Mouse (Mus musculus) CD4-positive, CD25-positive, alpha-beta regulatory T cell, adult 9 weeks (primary cell): Measurements from ENCODE around the gene Ccdc125. TPM values are rescaled to one million over a fixed set of nuclear protein-coding genes. Genes with fewer than 3 reads are reported as not detected.

Experiments
- polyA plus RNA-seq: library from polyadenylated mRNA; unstranded; fragments of 100-300 nt; shearing (Covaris generic); gene quantifications from one replicate; pipeline ENCODE4 v1.2.1, GENCODE M21; 2017

Ccdc125 gene
- 27.6 TPM for polyA plus RNA-seq

GRCm38 (mm10) chr13:100669291-100670022, at the start of gene Ccdc125:
TSS of gene Ccdc125 (plus strand) at chr13:100669717.

GRCm38 (mm10) chr13:100650550-100651438, 18.7 kb upstream of the Ccdc125 start, which contains the start of the genes Ak6 and Rad17:
TSS of gene Ak6 (plus strand) at chr13:100650979.
TSS of gene Rad17 (minus strand) at chr13:100651051.

GRCm38 (mm10) chr13:100651439-100652186, 17.9 kb upstream of the Ccdc125 start, which contains the start of gene Taf9:
TSS of gene Taf9 (plus strand) at chr13:100651579.

GRCm38 (mm10) chr13:100730861-100731176, 61.3 kb downstream of the Ccdc125 start, which contains the start of gene Cdk7:
TSS of gene Cdk7 (minus strand) at chr13:100730939.

GRCm38 (mm10) chr13:100744036-100744744, 74.7 kb downstream of the Ccdc125 start, which contains the start of gene Mrps36:
TSS of gene Mrps36 (minus strand) at chr13:100744659.

Other genes starting within 250 kb of the Ccdc125 start
- not detected for gene Naip1, start 216.8 kb upstream of the Ccdc125 start, polyA plus RNA-seq
- gene Gtf2h2, start 177.1 kb upstream of the Ccdc125 start, polyA plus RNA-seq, result 55.9 TPM
- 0.79 TPM for gene Ocln, start 117.0 kb upstream of the Ccdc125 start, polyA plus RNA-seq
- 7.0 TPM for gene Marveld2, start 52.7 kb upstream of the Ccdc125 start, polyA plus RNA-seq
- 167 TPM for gene Ak6, start 18.7 kb upstream of the Ccdc125 start, polyA plus RNA-seq
- 30.2 TPM for gene Rad17, start 18.7 kb upstream of the Ccdc125 start, polyA plus RNA-seq
- 5.1 TPM for gene Taf9, start 18.1 kb upstream of the Ccdc125 start, polyA plus RNA-seq
- 108 TPM for gene Cdk7, start 61.2 kb downstream of the Ccdc125 start, polyA plus RNA-seq
- 116 TPM for gene Mrps36, start 74.9 kb downstream of the Ccdc125 start, polyA plus RNA-seq
- gene Cenph, start 106.2 kb downstream of the Ccdc125 start, polyA plus RNA-seq, result 3.4 TPM
- 9.2 TPM for gene Ccnb1, start 116.9 kb downstream of the Ccdc125 start, polyA plus RNA-seq
- gene Slc30a5, start 163.7 kb downstream of the Ccdc125 start, polyA plus RNA-seq, result 9.3 TPM